Mouse (Mus musculus): ENCODE data around the gene Chchd6. TPM values are rescaled to one million over a fixed set of nuclear protein-coding genes. Genes with fewer than 3 reads are reported as not detected.

Gene Chchd6
- total RNA-seq, 2 experiments from 2014 or later: 73.8 to 89.8 TPM

DNA sequence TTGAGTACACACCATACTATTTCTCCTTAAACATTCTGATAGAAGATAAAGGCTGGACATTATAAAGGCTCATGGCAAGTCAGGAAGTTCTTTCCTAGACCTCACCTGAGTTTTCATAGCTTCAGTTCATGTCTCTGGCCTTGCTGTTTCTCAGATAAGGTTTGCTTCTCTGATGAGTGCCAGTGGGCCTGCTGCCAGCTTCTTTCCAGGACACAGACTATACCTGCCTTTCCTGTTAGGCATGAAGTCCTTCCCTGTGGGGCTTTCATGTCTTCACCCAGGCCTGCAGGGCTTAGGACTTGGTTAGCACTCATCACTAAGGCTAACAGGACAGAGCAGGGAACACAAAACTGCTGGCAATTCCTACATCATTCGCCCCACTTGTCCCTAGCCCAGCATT lies 186.4 kb downstream of the Chchd6 start:
- DNase-seq (ENCODE audit: low spot score in 2 of 2): no peak

DNA sequence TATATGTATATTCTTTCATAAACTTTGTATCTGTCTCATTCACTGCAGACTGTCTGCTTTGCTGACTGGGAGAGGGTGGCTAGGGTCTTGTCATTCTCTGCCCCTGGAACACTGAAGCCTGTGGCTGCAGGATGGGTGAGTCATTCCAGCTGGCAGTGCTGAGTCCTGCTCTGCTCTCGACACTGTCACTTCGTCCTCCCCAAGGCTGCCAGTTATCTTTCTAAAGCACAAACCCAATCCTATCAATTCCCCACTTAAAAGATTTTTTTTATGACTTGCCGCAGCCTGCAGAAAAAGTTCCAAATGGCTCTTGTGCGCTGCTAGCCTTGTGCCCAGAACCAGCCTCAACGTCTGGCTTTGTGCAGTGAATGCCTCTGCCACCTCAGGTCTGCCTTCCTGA lies 187.2 kb downstream of the Chchd6 start:
- no peak for DNase-seq (ENCODE audit: low spot score in 2 of 2)

DNA sequence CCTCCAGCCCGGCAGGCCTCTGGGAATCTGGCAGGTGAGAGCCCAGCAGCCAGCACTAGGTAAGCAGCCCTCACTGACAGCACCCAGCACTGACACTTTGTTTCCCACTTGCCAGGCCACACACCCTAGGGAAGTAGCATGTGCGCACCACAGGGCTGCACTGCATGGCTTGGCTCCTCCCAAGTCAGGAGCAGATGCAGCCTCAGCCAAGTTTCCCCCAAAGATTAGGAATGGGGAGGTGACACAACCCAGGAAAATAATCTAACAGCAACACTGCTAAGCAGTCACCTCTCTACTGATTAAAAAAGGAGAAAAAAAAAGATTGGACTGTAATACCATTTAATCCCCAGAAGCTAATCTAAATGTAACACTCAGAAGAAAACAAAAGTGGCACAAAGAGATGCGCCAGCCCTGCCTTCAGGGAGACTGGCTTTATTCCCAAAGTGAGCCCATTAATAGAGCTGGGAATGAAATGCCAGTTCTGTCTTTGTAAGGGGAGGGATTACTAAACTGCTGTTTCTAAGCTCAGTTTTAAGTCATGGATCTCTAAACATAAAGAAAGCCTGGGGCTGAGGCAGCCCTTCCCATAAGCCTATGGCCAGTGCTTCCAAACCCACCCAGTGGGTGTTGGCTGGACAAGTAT lies 188.1 kb downstream of the Chchd6 start:
- DNase-seq (ENCODE audit: low spot score in 2 of 2): no peak

DNA sequence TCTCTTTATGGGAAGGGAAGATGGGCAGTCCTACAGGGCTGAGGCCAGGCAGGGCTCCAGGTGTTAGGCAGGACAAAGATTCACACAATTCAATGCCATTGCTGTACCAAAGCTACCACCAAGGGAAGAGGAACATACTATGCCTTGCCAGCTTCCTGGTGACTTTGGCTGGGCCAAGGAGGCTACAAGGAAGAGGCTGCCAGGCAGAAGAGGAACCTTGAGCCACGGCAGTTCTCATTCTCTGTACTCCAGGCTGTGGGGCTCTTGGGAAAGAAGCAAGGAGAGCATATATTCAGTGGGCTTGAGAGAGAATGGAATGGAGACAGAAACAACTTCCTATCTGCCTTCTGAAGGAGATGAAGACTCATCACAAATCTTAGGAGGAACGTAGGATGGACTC lies 190.5 kb downstream of the Chchd6 start:
- DNase-seq (ENCODE audit: low spot score in 2 of 2): no peak

DNA sequence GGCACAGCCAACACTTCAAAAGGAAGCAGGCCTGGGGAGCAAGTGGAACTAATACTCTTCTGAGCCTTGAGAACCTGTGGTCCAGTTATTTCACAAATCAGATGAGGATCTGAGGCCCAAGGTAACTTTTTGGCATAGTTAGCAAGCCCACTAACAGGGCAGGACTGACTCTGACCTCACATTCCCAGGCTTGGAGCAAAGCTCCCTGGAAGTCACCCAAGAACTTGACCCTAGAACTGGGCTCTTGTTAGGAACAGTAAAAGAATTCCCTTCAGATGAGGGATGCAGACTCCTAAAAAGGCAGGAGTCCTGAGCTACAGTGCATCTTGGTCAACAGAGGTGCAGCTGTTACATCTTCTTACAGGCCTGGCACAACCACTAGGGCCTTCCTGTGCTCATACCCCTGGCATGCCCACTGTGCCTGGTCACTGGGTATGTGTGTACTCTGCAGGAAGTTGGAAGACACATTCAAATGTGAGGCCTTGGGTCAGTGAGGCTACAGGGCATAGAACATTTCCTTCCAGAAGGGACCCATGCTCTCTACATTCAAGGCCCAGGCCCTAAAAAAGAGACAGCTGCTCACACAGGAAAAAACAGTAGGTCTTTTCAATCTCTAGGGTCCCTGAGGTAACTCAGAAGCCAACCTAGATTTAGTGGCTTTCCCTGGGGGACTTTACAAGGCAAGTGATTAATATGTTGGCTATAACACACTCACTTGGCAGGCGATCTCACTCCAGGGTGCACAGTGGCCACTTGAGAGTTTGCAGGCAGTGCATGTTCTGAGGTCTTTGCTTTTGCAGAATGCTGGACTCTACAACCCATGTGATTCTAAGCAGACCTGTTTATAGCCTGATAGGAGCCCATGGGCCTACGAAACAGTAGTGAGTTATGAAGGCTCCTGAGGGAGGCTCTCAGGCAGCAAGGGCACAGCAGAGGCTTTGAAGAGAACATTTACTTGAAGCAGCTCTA lies 191.9 kb downstream of the Chchd6 start:
- no peak for DNase-seq (ENCODE audit: low spot score in 2 of 2)

DNA sequence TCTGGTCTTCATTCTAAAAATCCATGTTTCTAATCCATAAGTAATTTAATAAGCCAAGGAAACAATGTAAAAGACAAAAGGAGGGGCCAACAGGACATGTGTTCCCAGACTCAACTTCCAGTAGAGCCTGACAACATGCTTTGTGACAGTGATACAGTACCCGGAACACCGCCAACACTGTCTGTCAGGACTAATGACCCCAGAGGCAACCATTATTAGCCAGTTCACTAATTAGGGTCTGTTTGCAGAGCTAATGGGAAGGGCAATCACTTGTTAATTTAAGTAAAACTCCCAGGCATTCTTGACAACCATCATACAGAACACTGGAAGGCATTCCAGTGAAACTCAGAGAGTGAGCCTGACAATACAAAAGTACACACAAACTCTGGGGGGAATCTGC lies 193.0 kb downstream of the Chchd6 start:
- no peak for DNase-seq (ENCODE audit: low spot score in 2 of 2)

DNA sequence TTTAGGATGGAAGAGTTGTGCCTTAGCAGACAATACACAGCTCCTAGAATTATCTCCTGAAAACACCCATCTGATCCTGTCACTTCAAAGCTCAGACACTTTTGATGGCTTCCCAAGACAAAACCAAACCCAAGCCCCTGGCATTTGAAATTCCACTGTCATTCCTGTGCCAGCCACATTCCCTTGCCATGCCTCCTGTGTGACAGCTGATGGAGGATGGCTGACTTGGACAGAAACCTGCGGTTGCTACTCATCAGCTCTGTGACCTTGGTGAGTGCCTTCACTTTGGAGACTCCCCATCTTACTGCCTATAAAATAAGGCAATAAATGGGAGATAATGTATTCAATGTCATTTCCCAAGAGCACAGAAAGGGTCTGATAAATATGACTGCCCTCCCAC lies 195.9 kb downstream of the Chchd6 start:
- DNase-seq (ENCODE audit: low spot score in 2 of 2): no peak

DNA sequence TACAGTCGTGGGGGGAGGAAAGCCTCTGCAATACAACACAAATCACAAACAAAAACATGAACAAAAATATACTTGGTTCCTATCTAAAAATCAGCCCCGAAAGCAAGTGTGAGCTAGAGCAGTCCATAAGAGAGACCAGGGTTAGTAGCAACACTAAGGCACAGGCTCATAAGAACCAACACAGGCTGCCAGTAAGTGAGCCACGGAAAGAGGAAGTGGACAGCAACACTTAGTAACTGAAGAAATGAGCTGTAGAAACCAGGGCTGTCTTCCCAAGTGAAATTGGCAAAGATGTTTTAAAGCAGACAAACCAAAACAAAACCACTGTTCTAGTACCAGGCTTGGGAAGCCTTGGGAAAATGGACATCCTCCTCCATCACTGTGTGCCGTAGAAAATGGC lies 197.5 kb downstream of the Chchd6 start:
- no peak for DNase-seq (ENCODE audit: low spot score in 2 of 2)

DNA sequence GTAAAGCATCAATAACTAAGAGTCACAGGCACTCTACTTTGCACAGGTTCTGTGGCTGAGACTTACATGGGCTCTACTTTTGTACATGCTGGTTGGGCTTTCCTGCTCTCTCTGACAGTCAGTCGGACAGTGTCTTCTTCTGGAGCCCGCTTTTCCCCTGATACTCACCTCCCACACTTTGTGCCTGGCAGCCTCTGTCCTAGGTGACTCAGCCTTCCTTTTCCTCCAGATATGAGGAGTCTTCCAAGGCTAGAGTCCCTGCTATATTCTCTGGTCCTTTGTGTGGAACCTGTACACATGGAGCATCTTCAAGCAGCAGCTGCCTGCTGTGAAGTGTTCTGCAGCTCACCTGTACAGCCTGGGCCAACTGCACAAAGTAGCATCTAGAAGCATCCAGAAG lies 201.6 kb downstream of the Chchd6 start:
- DNase-seq (ENCODE audit: low spot score in 2 of 2): no peak

DNA sequence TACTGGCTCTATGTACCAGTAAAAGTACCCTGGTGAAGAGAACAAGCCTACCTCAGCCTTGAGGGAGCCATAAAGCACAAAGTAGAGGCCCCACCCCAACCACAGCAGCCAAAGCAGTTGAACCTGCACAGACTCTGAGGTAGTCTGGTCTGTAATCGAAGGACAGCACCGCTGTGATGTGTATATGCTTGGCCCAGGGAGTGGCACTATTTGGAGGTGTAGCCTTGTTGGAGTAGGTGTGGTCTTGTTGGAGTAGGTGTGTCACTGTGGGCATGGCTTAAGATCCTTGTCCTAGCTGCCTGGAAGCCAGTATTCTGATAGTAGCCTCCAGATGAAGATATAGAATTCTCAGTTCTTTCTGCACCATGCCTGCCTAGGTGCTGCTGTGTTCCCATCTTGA lies 203.2 kb downstream of the Chchd6 start:
- DNase-seq (ENCODE audit: low spot score in 2 of 2): no peak

DNA sequence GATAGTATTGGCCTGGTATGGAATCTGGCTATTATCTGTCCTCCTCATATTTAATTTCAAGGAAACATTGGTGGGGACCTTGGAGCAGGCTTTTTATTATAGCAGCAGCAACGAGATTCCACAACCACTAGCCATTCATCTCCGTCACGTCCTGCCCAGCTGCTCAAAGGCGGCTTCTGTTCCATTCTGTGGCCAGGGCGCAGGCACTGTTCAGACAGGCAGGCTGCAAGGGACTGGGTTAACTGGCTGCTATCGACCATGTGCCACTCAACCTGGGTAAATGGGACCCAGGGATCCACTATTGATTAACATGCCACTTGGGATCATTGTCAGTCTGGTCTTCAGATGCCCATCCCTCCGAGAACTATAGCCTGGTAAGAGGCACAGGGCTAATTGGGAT lies 205.7 kb downstream of the Chchd6 start:
- no peak for DNase-seq (ENCODE audit: low spot score in 2 of 2)

DNA sequence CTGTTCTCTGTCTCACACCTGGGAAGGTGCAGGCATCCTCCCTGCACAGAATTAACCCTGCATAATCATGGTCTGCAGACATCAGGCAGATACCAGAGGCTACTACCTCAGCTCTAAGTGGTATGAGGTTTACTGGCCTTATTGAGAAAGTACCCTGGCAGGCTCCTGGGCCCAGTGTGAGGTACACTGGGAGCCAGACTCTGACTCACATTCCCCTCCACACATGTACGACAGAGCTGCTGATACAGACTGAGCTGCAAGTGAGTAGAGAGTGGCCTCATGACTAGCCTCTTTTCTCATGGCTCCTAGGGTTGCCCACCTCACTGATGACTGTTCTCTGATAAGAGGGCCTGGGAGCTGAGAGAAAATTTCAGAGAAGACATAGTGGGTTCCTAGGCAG lies 208.5 kb downstream of the Chchd6 start:
- no peak for DNase-seq (ENCODE audit: low spot score in 2 of 2)

DNA sequence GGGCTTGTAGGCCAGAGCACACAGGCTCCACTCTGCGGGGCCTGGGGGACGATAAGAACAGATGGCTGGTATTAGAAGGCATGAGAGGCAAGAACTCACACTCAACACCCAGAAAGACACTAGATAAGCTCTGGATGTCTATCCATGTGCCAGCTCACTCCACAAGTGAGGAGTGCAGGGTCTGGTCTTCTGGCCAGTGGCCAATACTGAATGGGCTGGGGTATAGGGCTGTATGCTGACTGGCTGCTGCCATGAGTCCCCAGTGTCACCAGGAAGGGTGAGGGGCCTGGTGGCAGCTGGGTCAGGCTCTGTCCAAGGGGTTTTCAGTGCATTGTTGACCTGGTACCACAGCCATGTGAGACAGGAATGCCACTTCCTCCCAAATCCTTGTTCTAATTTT lies 210.8 kb downstream of the Chchd6 start:
- no peak for DNase-seq (ENCODE audit: low spot score in 2 of 2)

DNA sequence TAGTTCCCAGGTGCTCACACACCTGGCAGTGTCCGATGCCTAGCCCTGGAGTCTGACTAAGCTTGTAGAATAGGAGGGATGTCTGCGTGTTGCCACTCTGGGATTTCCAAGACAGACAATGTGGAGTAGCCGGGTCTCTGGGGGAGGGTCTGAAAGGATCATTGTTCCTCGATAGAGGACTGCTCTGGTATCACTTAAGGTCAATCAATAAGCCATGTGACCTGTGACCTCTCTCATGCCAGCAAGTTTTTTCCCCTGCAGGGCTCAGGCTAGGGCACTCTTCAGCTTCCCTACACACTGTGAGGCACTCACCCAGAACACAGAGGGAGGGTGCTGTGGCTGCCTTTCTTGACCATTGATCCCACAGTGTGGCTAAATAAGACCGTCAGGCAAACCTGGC lies 213.6 kb downstream of the Chchd6 start:
- DNase-seq (ENCODE audit: low spot score in 2 of 2): no peak

DNA sequence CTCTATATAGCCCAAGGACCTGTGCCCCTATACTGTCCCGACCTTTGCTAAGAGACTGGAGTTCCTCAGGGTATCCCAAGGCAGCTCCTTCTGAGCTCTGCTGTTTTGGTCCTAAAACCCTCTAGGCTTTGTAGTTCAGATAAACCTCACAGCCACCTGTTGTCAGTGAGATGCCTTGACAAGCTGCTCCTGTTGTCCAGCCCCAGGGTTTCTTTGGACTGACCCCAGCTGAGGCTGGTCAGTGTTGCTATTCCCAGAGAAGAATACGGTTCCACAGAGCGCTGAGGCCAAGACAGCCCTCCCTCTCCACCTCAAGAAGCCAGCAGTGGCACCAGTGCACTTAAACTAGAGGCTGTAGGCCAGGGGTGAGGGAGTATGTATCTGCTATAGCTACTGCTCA lies 214.3 kb downstream of the Chchd6 start:
- no peak for DNase-seq (ENCODE audit: low spot score in 2 of 2)

DNA sequence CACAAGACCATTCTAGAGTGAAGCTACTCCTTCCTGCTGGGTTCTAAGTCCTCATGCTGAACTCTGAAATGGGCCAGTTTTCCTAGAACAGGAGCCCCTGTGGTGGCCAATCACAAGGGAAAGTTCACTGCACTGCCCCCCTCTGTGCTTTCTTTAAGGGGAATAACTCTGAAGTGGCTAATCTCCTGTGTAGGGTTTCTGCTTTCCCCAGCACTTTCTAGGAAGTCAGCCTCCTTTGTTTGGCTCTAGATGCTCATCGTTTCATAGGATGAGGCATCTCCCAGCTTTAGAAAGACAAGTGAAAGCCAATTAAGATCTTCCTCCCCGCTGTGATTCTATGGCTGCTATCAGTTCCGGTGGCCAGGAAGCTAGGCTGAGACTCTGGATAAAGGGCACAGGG lies 214.7 kb downstream of the Chchd6 start:
- DNase-seq (ENCODE audit: low spot score in 2 of 2): no peak

DNA sequence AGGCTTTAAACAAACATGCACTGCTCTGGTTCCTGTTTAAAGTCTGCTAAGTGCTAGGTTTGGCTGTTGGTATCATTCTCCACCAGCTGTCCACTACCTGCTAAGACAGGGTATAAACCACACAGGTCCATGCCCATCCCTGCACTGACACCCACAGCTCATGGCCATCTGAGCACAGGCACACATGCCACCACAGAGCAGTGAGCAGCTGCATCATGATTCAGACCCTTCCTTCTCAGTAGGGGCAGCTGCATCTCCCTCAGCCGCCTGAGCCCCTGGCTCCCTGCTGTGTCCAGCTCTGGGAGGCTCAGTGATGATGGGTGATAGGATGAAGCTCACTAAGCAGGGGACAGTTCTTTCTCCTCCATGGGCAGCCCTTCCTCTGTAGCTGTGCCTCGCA lies 217.2 kb downstream of the Chchd6 start:
- DNase-seq (ENCODE audit: low spot score in 2 of 2): no peak

DNA sequence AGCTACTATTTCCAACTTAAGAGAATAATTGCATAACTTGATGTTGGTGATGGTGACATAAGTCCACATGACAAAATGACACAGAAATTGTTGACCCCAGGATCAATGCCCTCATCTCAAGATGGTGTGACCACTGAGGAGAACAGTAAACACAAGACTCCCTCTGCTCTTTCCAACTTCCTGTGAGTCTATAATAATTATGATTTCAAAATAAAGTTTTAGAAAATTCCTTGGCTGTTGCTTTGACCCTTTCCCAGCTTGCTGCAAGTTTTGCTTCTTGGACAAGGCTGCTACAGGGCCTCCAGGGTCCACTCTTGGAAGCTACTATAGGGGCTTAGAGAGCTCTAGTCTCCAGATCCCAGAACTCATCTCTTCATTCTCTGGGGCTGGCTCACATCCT lies 226.6 kb downstream of the Chchd6 start:
- no peak for DNase-seq (ENCODE audit: low spot score in 2 of 2)

DNA sequence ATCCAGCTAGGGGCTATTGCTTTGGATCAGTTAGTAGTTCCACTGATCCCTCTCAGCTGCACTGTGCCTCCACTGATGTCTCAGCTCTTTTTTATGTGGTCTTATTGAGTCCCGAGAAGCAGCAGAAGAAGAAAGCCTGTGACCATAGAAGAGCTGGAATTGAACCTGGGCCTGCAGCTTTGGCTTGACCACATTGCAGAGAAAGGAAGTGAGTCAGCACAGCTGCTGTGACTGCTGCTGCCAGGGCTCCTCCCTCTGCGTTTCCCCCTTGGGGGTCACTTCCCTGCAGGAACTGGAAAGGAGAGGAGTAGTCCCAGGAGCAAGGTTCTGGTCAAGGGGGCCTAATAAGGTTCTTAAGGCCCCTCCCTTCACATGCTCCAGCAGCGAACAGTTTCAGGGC lies 231.1 kb downstream of the Chchd6 start:
- DNase-seq (ENCODE audit: low spot score in 2 of 2): no peak

DNA sequence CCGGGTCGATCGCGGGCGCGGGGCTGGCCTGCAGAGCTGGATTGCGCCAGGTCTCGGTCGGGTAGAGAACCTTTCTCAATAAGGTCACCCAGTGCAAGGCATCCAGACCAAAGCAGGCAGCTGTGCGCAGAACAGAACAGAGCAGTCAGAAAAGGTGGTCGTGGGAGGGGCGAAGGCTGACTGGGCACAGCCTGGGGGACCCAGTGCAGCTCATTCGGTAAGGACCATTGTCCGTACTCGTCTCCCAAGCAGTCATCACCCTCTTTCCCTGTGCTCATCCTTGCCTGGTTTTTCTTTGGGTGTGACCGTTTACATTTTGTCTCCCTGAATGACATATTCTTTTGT lies 232.4 kb downstream of the Chchd6 start:
- no peak for DNase-seq (ENCODE audit: low spot score in 2 of 2)

DNA sequence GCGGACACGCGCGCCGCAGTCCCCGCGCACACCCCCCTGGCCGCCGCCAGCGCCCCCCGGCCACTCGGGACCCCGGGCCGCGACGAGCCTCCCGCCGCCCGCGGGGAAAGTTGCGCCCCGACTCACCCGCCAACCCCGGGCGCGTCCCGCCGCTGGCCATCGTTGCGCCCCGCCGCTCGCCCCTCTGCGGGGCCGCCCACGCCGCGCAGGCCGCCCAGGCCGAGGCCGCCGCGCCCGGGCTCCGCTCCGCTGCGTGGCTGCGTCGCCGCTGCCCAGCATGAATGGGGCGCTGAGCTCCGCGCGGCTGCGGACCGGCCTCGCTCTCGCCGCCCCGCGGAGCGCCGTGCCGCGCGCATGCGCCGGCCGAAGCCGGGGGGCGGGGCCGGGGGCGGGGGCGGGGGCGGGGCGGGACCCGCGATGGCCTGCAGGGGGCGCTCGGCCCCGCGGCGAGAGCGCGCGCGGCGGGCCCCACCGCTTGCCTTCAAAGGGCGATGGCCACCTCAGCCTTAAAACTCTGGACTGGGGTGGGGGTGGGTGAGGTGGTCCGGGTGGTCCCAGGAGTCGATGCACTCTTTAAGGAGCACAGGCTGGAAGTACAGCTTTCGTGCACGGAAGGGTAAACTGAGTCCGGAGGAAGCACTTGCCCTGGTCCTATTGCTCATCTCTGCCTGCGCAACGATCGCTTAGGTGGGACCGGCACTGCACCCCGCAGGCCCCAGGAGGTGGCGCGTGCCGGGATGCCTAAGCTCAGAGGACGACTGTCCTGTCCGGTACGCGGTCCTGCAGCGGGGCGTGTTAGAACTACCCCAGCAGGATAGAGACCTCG lies 233.0 kb downstream of the Chchd6 start, which contains the start of gene Plxna1:
Gene Plxna1, minus strand, starts transcription at position 340 of the 826 bp plus-strand sequence.
- peak; percentile 61 to 71 for DNase-seq (ENCODE audit: low spot score in 2 of 2)
